Mouse (Mus musculus): ENCODE measurements at regions not wholly inside any gene's neighbourhood (a gene's known extent, or its start where the extent isn't known, plus 50 kb on each side); places are given as distances from the start of the nearest gene placed in this dataset.
A peak's percentile ranks its signal among the peaks of the same experiment; 100 is the strongest.

- DNase-seq, result no peak
- 67% methylated on average over 1 of the region's 1 CpGs for WGBS
- Histone ChIP-seq H3K4me1 (ENCODE audit: control insufficient read depth, insufficient read depth, low read length) (no peaks in the 10 kb centered on the region), H3K36me3 (ENCODE audit: control insufficient read depth, insufficient read depth, low read length) (no peaks in the 10 kb centered on the region), H3K9ac (ENCODE audit: low read depth, low read length) (no peak overlapping the region), H3K27me3 (ENCODE audit: control insufficient read depth, insufficient read depth, low read length) (no peaks in the 10 kb centered on the region), H3K79me2 (replicated peaks; ENCODE audit: control insufficient read depth, insufficient read depth, low read length) (no peaks in the 10 kb centered on the region), H3K4me3 (no peak overlapping the region), H3K27ac (no peak overlapping the region)
- intact Hi-C loops (cut with DNase I), result no loop called here
- TF ChIP-seq EP300 (IDR thresholded peaks at IDR 0.05; ENCODE audit: insufficient read depth, low read depth, low read length) (no peak), POLR2A (IDR thresholded peaks at IDR 0.05; ENCODE audit: insufficient read depth, low read depth, low read length) (no peak), CTCF (IDR thresholded peaks at IDR 0.05) (no peak)
Measured at GRCm38 (mm10) chr3:43700711-43701110, 1677.5 kb upstream of the Pcdh10 start.

GRCm38 (mm10) chr3:43719768-43720383, 1658.3 kb upstream of the Pcdh10 start:
- TF ChIP-seq EP300 (IDR thresholded peaks at IDR 0.05; ENCODE audit: insufficient read depth, low read depth, low read length) (no peak), POLR2A (IDR thresholded peaks at IDR 0.05; ENCODE audit: insufficient read depth, low read depth, low read length) (no peak), CTCF (IDR thresholded peaks at IDR 0.05) (no peak)
- peak in 1 of 2 experiments; percentile 4 for DNase-seq

More at GRCm38 (mm10) chr3:43719768-43720383, 1658.3 kb upstream of the Pcdh10 start:
- Histone ChIP-seq H3K4me3 (no peak overlapping the region), H3K27ac (no peak overlapping the region), H3K79me2 (replicated peaks; ENCODE audit: control insufficient read depth, insufficient read depth, low read length) (no peaks in the 10 kb centered on the region), H3K27me3 (ENCODE audit: control insufficient read depth, insufficient read depth, low read length) (no peaks in the 10 kb centered on the region), H3K36me3 (ENCODE audit: control insufficient read depth, insufficient read depth, low read length) (no peaks in the 10 kb centered on the region), H3K4me1 (ENCODE audit: control insufficient read depth, insufficient read depth, low read length) (no peaks in the 10 kb centered on the region), H3K9ac (ENCODE audit: low read depth, low read length) (no peak overlapping the region)
- intact Hi-C loops (cut with DNase I), result no loop called here

All from heart, adult 2 months (tissue).